Mouse (Mus musculus) regulatory T cell (primary cell): ENCODE measurements around the gene Zfp212.
"Not testable (repeated sequence)": the region's sequence is repeated elsewhere in the genome, so short reads cannot be mapped to it uniquely, and the experiment has no call there.

Source experiments
- in situ Hi-C: fragments of 300-600 bp; cut with MboI, MseI; formaldehyde crosslinking; loops from one replicate; pipeline ENCODE4 v1.15.1; 2025; ENCODE audit warnings: high pct_unique_total_duplicates

Gene Zfp212

GRCm38 (mm10) chr6:47942461-47942860 lies 22.2 kb downstream of the Zfp212 start:
- in situ Hi-C loops, result loop anchor here (10.0 kb wide), 1 partner anchor 258 kb away; no protein-coding TSS in a partner anchor

DNA sequence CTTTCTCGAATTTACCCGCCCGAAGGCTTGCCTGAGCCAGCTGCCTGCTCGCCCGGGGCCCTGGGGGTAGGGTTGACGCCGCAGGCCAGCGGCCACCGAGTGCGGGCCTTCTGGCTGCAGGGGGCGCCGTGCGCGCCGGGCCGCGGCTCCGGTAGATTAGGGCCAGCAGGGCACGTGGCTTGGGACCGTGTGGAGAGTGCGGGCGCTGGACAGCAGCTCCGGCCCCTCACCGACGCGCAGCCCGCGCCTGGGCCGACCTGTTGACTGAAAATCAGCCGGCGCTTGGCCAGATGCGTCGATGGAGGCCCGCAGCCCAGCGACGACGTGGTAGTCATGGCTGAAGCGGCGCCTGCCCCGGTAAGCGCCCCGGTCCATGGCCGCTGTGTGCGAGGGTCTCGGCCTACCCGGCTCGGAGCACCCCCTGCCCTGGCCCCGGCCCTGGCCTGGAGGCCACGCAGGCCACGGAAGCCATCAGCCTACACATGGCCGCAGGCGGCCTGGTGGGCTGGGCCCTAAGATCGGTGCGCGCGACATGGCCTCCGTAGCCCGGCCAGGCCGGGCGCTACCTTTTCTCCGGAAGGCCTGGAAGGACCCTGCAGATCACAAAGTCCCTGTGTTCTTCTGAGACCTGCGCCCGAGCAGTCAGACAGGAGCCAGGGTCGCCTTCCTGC lies 22.9 kb downstream of the Zfp212 start:
- in situ Hi-C loops, result loop anchor here (10.0 kb wide), 1 partner anchor 258 kb away; no protein-coding TSS in a partner anchor

DNA sequence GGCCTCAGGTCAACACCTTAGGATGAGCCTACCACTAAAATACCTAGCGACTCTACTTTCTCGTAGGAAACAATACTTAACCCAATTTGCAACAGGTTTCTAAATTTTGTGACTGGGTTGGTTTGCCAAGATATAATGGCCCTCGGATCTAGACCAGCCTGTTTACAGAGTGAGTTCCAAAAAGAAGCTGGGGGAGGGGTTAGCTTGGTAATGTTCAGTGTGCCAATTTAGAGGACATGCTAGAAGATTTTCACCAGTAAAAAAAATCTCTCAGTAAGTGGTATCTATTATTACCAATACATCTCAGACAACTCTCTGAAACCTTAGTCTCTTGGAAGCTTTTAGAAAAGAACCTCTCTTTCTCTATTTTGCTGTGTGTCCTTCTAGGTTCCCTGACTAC lies 23.4 kb downstream of the Zfp212 start:
- in situ Hi-C loops, result loop anchor here (10.0 kb wide), 1 partner anchor 259 kb away; no protein-coding TSS in a partner anchor

- in situ Hi-C loops, result loop anchor here (10.0 kb wide), 1 partner anchor 263 kb away; no protein-coding TSS in a partner anchor
Measured at GRCm38 (mm10) chr6:47947388-47947787, 27.1 kb downstream of the Zfp212 start.

DNA sequence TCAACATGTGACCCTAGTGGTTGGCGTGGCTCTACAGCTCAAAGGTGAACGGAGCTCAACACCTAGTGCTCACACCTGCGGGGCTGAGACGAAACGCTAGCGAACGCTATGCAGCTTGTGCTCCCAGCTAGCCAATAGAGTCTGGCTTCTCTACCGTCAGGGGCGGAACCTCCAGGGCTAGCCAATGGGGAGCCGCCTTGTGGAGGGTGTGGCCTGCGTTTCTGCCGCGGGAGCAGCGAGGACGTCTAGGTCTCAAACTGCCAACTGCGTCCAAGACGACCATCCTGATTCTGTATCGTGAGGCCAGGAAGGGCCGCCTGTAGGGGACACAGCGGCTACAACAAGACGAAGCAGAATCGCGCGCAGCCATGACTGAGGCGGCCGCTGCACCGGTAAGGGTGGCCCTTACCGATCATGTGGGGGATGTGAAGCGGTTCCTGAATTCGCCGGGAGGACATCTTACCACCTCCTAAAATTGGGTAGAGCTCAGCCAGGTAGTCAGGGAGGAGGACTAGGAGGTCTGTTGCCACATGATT lies 33.0 kb downstream of the Zfp212 start, which contains the start of gene Zfp956:
TSS of gene Zfp956 (plus strand) at position 200 of the 536 bp plus-strand sequence.
- in situ Hi-C loops, result no loop called here

- in situ Hi-C loops, result no loop called here
Measured at GRCm38 (mm10) chr6:47954425-47954824, 34.1 kb downstream of the Zfp212 start.

DNA sequence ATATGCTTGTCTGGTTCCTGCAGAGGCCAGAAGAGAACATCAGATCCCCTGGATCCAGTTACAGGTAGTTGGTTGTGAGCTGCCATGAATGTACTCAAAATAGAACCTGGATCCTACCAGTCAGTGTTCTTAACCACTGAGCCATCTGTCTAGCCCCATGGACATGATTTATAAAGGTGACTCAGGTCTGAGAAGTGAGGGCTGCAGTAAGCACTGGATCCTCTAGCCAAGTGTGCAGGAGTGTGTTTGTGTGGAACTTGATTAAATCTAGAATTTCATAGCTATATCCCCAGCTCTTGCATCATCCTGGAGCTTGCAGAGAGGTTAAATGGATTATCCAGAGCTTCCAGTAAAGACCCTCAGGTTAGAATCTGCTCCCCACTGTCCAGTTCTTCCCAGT lies 37.5 kb downstream of the Zfp212 start:
- in situ Hi-C loops, result no loop called here

GRCm38 (mm10) chr6:47960685-47961421 lies 40.6 kb downstream of the Zfp212 start:
- in situ Hi-C loops, result no loop called here

GRCm38 (mm10) chr6:47963051-47963450 lies 42.8 kb downstream of the Zfp212 start:
- in situ Hi-C loops, result no loop called here

- in situ Hi-C loops, result not testable (repeated sequence)
Measured at GRCm38 (mm10) chr6:47968166-47968565, 47.9 kb downstream of the Zfp212 start.

GRCm38 (mm10) chr6:47974599-47974998 lies 54.3 kb downstream of the Zfp212 start:
- in situ Hi-C loops, result no loop called here

DNA sequence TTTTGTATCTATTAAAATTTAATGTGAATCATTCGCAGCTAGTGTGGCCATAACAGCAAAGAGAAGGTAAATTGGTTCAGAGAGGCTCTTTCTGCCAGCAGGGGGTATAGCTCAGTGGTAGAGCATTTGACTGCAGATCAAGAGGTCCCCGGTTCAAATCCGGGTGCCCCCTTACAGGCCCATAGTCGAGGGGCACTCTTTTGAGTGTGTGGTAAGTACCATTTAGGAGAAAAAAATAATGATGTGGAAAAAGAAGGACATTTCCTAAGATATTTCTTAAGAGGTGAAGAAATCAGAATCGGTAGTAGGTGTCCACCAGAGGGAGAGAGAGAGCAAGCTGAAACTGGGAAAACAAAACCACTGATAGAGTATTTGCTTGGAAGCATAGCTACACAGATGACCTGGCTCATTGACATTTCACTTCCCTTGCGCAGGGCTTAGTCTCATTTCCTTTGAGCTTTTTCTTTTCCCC lies 58.7 kb downstream of the Zfp212 start:
- in situ Hi-C loops, result no loop called here
